Mouse (Mus musculus) gastrocnemius, postnatal 14 days (tissue): ENCODE data around the gene Cdc7. TPM values are rescaled to one million over a fixed set of nuclear protein-coding genes. Genes with fewer than 3 reads are reported as not detected.

Experiments
- DNase-seq: peaks from one replicate; pipeline ENCODE4 v3.0.0; 2021; ENCODE audit warnings: mixed read lengths
- intact Hi-C: fragments of 180-260 bp; cut with DNase I; formaldehyde crosslinking; loops from one replicate; pipeline ENCODE4 v1.15.1; 2025; ENCODE audit warnings: low total_unique reads
- total RNA-seq, 2 experiments: library from RNA; stranded (reverse); gene quantifications; 2 replicates each; pipeline ENCODE4 v1.2.3; 2021

The Cdc7 gene
- total RNA-seq, 2 experiments from 2014 or later, result 0.88 to 1.00 TPM

DNA sequence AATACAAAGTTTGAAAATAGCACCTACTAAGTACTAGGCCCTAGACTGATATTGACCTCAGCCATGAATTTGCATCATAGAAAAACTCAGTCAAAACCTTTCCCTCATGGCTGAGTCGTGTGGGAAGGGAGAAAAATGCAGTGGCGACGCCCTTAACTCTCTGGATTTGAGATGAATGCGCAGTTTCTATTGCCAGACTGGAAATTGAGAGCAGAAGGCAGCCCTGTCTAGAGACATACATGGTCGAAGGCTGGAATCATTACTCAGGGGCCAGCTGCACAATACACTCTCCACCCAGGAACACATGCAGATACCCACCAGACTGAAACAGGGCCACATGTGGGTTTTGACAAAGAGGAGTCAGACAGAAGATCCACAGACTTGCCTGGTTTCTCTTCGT, 55.8 kb downstream of the Cdc7 start:
- intact Hi-C loops, result loop anchor here (2.0 kb wide), 1 partner anchor 49 kb away; no protein-coding TSS in a partner anchor

DNA sequence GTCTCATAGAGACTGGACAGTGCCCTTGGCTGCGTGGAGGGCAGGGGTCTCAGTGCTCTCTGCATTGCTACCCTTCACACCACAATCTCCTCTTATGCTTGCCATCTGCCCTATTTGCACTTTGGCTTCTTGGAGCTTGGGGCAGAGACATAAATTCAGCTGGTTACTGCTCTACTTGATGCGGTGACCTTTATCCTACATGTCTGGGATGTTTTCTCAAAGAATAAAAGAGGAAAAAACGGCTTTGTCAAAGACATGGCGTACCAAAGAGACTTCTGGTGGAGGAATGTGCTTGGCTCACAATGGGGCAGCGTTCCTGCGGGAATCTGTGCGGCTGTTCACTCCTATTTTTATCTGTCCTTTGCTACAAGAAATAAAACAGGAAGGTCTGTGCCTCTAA, 56.2 kb downstream of the Cdc7 start:
- DNase-seq, result no peak
- intact Hi-C loops, result no loop called here

More for the DNA sequence above, 55.8 kb downstream of the Cdc7 start:
- no peak for DNase-seq

DNA sequence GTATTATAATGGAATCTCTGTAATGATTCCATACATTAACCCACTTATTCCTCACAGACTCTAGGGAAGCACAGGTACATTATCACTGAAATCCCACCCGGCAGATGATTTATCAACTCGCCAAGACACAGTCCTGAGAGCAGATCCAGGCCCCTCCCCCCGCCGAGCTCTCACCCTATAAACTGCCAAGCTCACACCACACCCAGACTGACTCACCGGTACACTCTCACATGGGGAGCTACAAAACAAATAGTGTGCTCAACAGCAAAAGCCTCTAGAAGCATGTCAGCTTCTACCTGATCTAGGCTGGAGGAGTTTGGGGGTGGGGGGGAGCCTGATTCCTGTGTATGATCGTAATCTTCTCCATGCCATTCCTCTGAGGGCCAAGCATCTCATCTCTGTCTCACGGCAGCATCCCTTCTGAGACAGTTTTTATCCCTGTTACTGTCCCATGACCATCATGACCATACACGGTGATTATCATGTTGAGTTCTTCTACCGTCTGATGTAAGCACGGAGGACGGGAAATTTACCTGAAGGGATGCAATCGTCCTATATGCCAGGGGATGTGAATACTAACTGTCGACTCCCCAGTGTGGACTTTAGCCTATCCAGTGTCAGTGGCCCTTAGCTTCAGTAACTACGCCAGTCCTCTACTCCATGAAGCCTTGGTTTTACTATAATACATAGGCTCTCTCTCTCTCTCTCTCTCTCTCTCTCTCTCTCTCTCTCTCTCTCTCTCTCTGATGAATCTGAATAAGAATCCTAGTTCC, 57.4 kb downstream of the Cdc7 start:
- DNase-seq, result no peak
- intact Hi-C loops, result no loop called here

DNA sequence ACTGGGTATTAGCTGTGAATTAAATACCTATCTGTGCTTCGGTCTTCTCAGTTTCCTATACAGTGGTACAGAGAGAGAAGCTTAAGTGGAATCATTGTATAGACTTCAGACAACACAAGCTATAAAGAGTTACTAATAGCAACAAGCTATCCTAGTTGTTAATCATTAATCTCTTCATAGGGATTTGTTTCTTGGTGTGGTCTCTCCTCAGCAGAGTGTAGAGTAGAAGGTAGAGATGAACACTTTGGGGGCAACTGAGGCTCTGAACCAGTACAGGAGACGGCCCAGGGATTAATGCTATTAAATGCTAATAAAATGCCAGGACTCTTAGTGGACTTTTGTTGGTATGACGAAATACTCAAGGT, 57.9 kb downstream of the Cdc7 start:
- intact Hi-C loops, result no loop called here
- DNase-seq, result no peak

DNA sequence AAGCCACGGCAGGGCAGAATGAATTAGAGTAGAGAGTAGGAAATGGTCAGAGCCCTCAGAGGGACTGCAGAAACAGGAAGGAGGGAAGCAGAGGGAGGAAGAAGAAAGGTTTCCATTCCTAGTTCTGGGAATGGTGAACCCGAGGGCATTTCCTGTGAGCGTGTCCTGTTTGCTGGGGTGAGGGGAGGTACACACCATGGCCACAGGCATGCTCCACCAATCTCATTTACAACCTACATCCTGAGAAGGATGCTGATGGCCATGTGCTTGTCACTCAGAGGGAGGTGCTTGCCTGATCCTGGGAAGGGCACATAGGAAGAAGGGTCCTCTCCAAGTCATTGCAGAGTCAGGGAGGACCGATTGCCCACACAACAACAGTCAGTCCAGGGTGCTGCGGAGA, 59.8 kb downstream of the Cdc7 start:
- no peak for DNase-seq
- intact Hi-C loops, result no loop called here

DNA sequence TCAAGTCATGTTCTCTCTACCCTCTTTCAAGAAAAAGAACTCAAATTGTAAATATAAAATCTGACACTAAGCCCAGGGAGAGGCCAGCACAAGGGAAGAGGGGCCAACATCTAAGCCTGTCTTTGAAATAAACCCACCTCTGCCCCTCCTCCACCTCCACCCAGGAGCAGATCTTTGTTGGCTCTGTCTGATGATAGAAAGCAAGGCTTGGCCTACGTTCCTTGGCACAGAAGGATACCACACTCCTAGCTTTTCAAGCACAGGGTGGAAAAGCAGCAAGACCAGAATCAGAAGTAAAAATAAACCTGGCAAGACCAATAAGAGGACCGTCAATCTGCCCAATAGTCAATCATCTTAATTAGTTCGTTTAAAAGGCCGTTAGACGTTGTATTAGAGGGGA, 61.2 kb downstream of the Cdc7 start:
- no peak for DNase-seq
- intact Hi-C loops, result no loop called here

DNA sequence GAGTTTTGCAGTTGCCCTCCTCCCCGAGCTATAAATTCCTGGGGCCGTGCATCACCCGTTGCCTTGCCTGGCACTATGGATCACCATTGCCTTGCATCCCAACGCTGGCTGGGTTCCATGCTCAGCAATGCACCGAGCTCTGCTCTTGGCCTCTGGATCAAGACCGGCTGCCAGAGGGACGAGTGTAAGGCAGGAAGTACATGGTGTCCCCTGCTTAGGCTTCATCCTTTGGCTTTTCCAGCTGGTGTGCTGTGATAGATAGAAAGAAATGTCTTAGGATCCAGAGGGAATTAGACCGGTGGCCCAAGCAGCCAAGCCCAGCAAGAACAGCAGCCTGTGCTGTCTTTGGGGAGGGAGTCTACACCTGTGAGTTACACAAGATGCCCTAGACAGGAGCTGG, 61.7 kb downstream of the Cdc7 start:
- intact Hi-C loops, result no loop called here
- DNase-seq, result peak; percentile 58

DNA sequence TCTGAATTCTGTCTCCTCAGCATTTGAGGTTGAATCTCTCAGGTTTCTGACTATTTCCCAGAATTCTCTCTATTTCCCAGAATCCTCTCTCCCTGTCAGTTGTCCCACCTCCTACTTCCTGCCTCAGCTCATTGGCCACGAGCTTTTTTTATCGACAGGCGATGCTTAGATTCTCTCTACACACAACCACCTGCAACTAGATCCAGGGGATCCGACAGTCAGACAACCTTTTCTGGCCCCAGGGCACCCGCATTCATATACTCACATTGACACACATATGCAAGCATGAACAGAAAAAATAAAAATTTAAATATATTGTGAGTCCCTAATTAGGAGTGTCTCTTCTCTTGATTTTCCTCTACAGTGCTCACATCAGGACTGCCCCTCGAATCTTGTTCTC, 63.5 kb downstream of the Cdc7 start:
- DNase-seq, result no peak
- intact Hi-C loops, result no loop called here

DNA sequence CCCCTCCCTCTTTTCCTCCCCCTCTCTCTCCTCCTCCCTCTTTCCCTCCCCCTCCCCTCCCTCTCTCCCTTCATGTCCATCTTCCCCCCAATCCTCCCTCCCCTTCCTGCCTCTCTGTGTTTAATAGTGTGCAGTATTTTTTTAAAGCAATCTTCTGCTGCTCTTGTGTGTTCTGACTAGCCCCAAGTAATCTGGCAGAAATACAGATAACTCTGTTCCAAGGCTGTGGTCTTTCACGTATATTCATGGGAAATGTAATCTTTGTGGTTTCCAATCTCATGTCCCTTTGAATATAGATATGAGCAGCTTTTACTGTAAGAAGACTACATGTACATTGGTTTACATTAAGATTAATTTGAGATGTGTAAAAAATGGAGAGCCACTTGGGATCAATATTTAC, 64.4 kb downstream of the Cdc7 start:
- intact Hi-C loops, result no loop called here
- no peak for DNase-seq

DNA sequence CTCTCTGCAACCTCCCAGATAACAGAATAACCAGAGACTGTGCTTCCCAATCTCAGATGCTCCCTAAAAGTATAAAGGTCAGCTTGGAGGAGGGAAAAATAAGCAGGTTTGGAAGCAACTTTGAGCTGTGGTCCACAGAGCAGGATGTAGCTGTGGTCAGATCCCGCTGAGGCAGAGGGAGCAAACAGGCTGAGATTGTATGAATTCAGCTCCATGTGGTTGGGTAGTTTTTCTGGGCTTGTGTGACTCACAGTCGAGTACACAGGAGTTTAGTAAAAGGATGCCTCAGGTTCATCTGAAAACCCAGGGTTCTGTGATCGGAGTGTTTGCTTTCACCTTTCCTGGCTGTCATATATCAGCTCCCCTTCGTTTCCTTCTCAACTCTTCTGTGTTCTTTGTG, 65.7 kb downstream of the Cdc7 start:
- no peak for DNase-seq
- intact Hi-C loops, result no loop called here

DNA sequence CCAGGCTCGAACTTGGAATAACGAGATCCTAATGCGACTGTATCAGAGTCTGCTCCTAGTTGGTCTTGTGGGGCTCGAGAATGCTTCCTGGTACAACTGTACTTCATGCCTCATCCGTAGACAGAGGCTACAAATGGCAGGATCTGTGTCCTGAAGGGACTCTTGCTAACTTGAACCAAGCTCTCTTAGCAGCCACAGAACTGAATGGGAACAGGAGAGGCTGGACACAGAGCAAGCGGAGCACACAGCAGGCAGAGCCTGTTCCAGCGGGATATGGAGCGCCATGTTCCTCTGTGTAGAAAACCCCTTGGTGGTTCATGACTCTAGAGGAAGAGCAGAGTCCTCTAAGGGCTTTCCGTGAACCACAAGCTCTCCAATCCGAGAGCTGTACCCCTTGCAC, 66.7 kb downstream of the Cdc7 start:
- no peak for DNase-seq
- intact Hi-C loops, result no loop called here

Other genes with a start within 250 kb of the Cdc7 start
- not detected for gene Hfm1, start 38.0 kb upstream of the Cdc7 start, total RNA-seq